Mouse (Mus musculus) brain, embryonic 14.5 days (tissue): Measurements from ENCODE around the gene Pex14.

Source experiments
- CTCF ChIP-seq: fragments of 200-500 bp; IDR thresholded peaks from 2 replicates; pipeline ENCODE4 v1.5.1; 2012; ENCODE audit warnings: inconsistent platforms, mild to moderate bottlenecking, moderate library complexity, borderline replicate concordance; ENCODE audit not compliant: insufficient read depth, insufficient read length; ENCODE audit errors: extremely low read depth
- POLR2A ChIP-seq: fragments of 200-500 bp; IDR thresholded peaks from 2 replicates; pipeline ENCODE4 v1.6.1; 2012; ENCODE audit warnings: mild to moderate bottlenecking, inconsistent platforms, borderline replicate concordance; ENCODE audit not compliant: poor library complexity, insufficient read depth, insufficient read length, severe bottlenecking; ENCODE audit errors: extremely low read depth

DNA sequence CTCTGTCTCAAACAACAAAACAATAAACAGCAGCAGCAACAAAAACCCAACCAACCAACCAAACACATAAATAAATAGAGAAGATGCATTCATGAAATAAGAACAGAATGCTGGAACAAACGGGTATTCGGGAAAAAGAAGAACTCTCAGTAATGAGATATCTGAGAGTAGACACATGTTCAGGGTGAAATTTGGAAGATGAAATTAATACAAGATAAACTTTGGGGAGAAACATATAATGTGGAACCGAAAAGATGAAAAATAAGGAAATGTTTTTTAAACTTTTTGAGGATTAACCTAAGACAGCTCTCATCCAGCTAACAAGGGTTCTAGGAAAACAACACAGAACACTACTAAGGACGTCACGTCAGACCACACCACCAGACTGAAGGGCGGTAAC lies 92.9 kb downstream of the Pex14 start:
- TF ChIP-seq POLR2A (no peak), CTCF (no peak)
